Mouse (Mus musculus) E14TG2a.4 (cell line): Measurements from ENCODE around the gene Nudc.

Source experiments
- CTCF ChIP-seq: conservative IDR thresholded peaks from 2 replicates; pipeline ENCODE4 v1.5.1; 2014; ENCODE audit warnings: low read length
- NANOG ChIP-seq: IDR thresholded peaks from 2 replicates; pipeline ENCODE4 v1.6.1; 2014; ENCODE audit warnings: borderline replicate concordance, low read length, mixed read lengths
- POU5F1 ChIP-seq: IDR thresholded peaks from 2 replicates; pipeline ENCODE4 v1.6.1; 2014; ENCODE audit warnings: low read length, borderline replicate concordance

DNA sequence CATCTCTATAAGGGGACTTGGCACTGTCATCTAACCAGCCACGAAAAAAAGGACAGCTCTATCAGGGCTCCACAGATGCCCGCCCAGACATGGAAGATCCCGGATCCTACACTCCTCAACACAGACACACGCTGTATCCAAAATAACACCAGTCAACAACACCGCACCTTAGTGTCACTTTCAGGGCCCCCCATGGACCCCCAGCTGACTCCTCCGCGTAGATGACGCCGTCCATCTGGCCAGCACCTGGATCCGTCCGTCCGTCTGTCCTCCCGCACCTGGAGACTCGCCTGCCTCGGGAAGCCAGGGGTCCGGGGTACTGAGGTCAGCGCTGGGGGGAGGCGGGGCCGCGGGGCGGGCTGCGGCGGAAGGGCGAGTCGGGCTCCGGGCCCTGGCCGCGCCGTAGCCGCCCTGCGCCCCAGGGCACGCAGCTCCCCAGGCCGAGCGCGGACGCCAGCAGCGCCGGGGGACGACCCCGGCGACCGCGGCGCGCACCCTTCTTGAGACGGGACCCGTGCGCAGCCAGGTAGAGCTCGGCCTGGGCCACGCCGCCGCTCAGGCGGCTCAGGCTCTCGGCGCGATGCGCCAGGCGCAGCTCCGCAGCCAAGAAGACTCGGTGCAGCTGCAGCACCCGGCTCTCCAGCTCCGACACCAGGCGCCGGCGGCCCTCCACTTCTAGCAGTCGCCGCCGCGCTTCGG lies 48.2 kb downstream of the Nudc start:
- TF ChIP-seq CTCF (no peak), NANOG (no peak), POU5F1 (no peak)
